Mouse (Mus musculus) midbrain, postnatal 0 days (tissue): Measurements from ENCODE around the gene Tmem151a. TPM values are rescaled to one million over a fixed set of nuclear protein-coding genes. Genes with fewer than 3 reads are reported as not detected.

Source experiments
- ATAC-seq: fragments of 200-750 bp; cut with Nextera tagmentation; 2 replicates; pipeline ENCODE4 v1.8.0; 2017; ENCODE audit warnings: moderate number of reproducible peaks, mild to moderate bottlenecking, moderate TSS enrichment, moderate library complexity; ENCODE audit not compliant: low FRiP score
- DNase-seq: peaks from one replicate; pipeline ENCODE4 v3.0.0-alpha.2; 2015; ENCODE audit warnings: low spot score
- H3K27ac ChIP-seq: fragments of 300-500 bp; sonication (generic); 2 replicates; pipeline ENCODE4 v1.5.1; 2014; ENCODE audit warnings: low read depth, mild to moderate bottlenecking, low read length, mixed read lengths
- H3K27me3 ChIP-seq: fragments of 300-500 bp; sonication (generic); 2 replicates; pipeline ENCODE4 v1.6.1; 2014; ENCODE audit warnings: low read length, control low read depth, mixed read lengths; ENCODE audit not compliant: insufficient read depth
- H3K36me3 ChIP-seq: fragments of 300-500 bp; sonication (generic); 2 replicates; pipeline ENCODE4 v1.6.1; 2014; ENCODE audit warnings: low read length, control low read depth, mixed read lengths; ENCODE audit not compliant: insufficient read depth
- H3K4me1 ChIP-seq: fragments of 300-500 bp; sonication (generic); 2 replicates; pipeline ENCODE4 v1.6.1; 2014; ENCODE audit warnings: mild to moderate bottlenecking, control low read depth, antibody characterized with exemption, low read length, mixed read lengths; ENCODE audit not compliant: insufficient read depth
- H3K4me2 ChIP-seq: fragments of 300-500 bp; sonication (generic); 2 replicates; pipeline ENCODE4 v1.6.1; 2014; ENCODE audit warnings: low read depth, mild to moderate bottlenecking, low read length, mixed read lengths; ENCODE audit not compliant: poor library complexity, severe bottlenecking
- H3K4me3 ChIP-seq: fragments of 300-500 bp; sonication (generic); 2 replicates; pipeline ENCODE4 v1.5.1; 2014; ENCODE audit warnings: low read depth, mild to moderate bottlenecking, low read length, moderate library complexity
- H3K9ac ChIP-seq: fragments of 300-500 bp; sonication (generic); replicated peaks from 2 replicates; pipeline ENCODE4 v1.6.1; 2014; ENCODE audit warnings: mild to moderate bottlenecking, low read length, moderate library complexity, mixed read lengths; ENCODE audit not compliant: poor library complexity, severe bottlenecking
- H3K9me3 ChIP-seq: fragments of 300-500 bp; sonication (generic); 2 replicates; pipeline ENCODE4 v1.6.1; 2016; ENCODE audit warnings: low read length, control low read depth
- CTCF ChIP-seq: IDR thresholded peaks from 2 replicates; pipeline ENCODE4 v1.5.1; 2016; ENCODE audit warnings: antibody characterized with exemption, mild to moderate bottlenecking
- WGBS: fragments of 180-500 bp; shearing (Covaris S2); extraction: QIAGEN DNeasy Blood & Tissue Kit; methylation state at CpG from one replicate; pipeline ENCODE4 v1.1.7; 2014; 5-methylcytosine and 5-hydroxymethylcytosine counted together
- polyA plus RNA-seq: library from polyadenylated mRNA; unstranded; fragments of >200 nt; fragmentation: Nextera tagmentation; extraction: Ambion mirVana; gene quantifications from 2 replicates; pipeline ENCODE4 v1.2.1, GENCODE M21; 2015
- total RNA-seq: library from RNA; depleted of rRNA; stranded (reverse); fragments of >200 nt; gene quantifications from 2 replicates; pipeline ENCODE4 v1.2.3, GENCODE M21; 2014

Gene Tmem151a
- total and polyA plus RNA-seq, 2 experiments from 2014 or later = 64.0 to 64.2 TPM

GRCm38 (mm10) chr19:5039301-5040114 is 45.8 kb downstream of the Tmem151a start:
- WGBS = 10% methylated on average over 41 of the region's 41 CpGs
- peak overlapping the region; percentile 82 for H3K27ac ChIP-seq
- H3K4me3 ChIP-seq = peak overlapping the region; percentile 82
- H3K4me1 ChIP-seq = peaks cover 15% of the 10 kb centered on the region
- TF ChIP-seq CTCF = no peak
- H3K9ac ChIP-seq = peak overlapping the region; percentile 71
- H3K4me2 ChIP-seq = peak overlapping the region; percentile 96
- peak; percentile 16 for DNase-seq
- H3K36me3 ChIP-seq = peaks cover 9% of the 10 kb centered on the region
- ATAC-seq = peak; percentile 55; the same call in 1 of the 2 replicates
- H3K27me3 ChIP-seq = no peaks in the 10 kb centered on the region
- H3K9me3 ChIP-seq = no peaks in the 10 kb centered on the region

GRCm38 (mm10) chr19:5038709-5039156 is 46.6 kb downstream of the Tmem151a start, which contains the start of the genes B4gat1 and AC124502.3:
B4gat1 (plus strand) TSS chr19:5038826.
AC124502.3 (plus strand) TSS chr19:5038891.
- Histone ChIP-seq H3K36me3 (peaks cover 9% of the 10 kb centered on the region), H3K4me2 (peak within 1 kb of the TSS; percentile 96), H3K4me1 (peaks cover 15% of the 10 kb centered on the region), H3K9ac (peak within 1 kb of the TSS; percentile 71), H3K9me3 (no peaks in the 10 kb centered on the region), H3K4me3 (peak within 1 kb of the TSS; percentile 82), H3K27ac (peak within 1 kb of the TSS; percentile 82), H3K27me3 (no peaks in the 10 kb centered on the region)
- peak; percentile 69 for TF ChIP-seq CTCF
- DNase-seq (peak; percentile 97), ATAC-seq (peak; percentile 92)
- WGBS = under 1% methylated on average over 31 of the region's 44 CpGs

DNA sequence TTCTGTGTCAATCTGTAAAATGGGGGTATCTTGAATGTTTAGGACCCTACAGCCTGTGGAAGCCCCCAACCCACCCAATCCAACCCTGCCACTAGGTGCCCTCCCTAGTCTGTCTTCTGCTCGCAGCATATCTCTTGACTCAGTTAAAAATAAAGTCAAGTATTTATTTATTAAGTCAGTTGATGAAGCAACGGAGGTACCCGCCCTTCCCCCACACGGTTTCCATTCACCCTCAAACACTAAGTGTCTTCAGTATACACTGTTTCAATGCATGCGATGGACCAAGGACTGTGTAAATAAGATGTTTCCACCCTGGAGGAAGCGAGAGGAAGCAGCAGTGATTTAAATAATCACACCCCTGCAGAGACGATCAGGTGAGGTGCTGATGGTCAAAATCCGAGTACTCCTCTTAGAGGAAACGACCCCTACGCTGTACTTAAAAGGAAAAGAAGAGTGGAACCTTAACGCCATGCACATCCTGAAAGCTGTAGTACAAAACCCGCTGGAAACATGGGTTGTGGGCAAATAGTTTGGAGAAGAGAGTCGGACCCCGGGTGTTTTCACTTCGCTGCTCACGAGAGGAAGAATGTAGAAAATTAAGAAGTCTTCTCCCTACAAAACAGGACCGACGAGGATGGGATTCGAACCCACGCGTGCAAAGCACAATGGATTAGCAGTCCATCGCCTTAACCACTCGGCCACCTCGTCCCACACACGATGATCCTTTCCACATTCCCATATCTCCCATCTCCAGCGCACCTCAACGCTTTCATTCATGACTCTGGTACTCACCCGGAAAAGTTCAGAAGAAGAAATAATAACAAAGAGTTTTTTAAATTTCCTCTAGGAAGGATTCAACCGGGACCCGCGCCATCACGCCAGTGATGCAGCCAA is 47.4 kb downstream of the Tmem151a start:
- Histone ChIP-seq H3K27ac (peak overlapping the region; percentile 82), H3K4me1 (peaks cover 15% of the 10 kb centered on the region), H3K4me2 (peak overlapping the region; percentile 96), H3K9ac (peak overlapping the region; percentile 71), H3K4me3 (peak overlapping the region; percentile 82), H3K36me3 (peaks cover 5% of the 10 kb centered on the region), H3K9me3 (no peaks in the 10 kb centered on the region), H3K27me3 (no peaks in the 10 kb centered on the region)
- 5% methylated on average over 32 of the region's 32 CpGs for WGBS
- ATAC-seq (peak; percentile 48; the same call in 1 of the 2 replicates), DNase-seq (peak; percentile 86)
- 0 out of 2 replicates have a peak, but pooled peaks have one; percentile 7 for TF ChIP-seq CTCF

GRCm38 (mm10) chr19:5036577-5036976 is 48.8 kb downstream of the Tmem151a start:
- Histone ChIP-seq H3K4me2 (no peak overlapping the region), H3K9ac (no peak overlapping the region), H3K36me3 (peaks cover 4% of the 10 kb centered on the region; the same call in 1 of the 2 replicates), H3K4me3 (no peak overlapping the region), H3K4me1 (peaks cover 11% of the 10 kb centered on the region), H3K27ac (no peak overlapping the region), H3K9me3 (no peaks in the 10 kb centered on the region), H3K27me3 (no peaks in the 10 kb centered on the region)
- no peak for TF ChIP-seq CTCF
- DNase-seq (no peak), ATAC-seq (no peak)
- WGBS = 75% methylated on average over 4 of the region's 4 CpGs

DNA sequence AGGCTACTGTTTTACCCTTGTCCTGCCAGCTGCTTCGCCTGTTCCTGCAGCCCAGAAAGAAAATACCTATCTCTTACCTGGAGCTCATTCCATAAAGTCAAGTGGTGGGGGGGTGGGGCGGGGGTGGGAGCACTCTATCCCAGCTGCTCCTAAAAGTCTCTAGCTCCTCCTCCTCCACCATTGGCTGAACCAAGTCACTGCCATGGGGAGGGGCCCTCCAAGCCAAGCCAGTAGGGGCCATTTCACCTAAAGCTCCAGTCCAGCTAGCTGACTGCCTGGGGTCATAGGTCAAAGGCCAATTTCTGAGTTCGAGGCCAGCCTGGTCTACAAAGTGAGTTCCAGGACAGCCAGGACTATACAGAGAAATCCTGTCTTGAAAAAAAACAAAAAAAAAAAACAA is 52.6 kb downstream of the Tmem151a start:
- no peaks in the 10 kb centered on the region for H3K9me3 ChIP-seq
- H3K4me3 ChIP-seq = no peak overlapping the region

More for the DNA sequence above, 52.6 kb downstream of the Tmem151a start:
- Histone ChIP-seq H3K27me3 (no peaks in the 10 kb centered on the region), H3K36me3 (peaks cover 29% of the 10 kb centered on the region), H3K4me1 (no peaks in the 10 kb centered on the region), H3K4me2 (no peak overlapping the region), H3K27ac (no peak overlapping the region), H3K9ac (no peak overlapping the region)
- no peak for TF ChIP-seq CTCF
- ATAC-seq (no peak), DNase-seq (no peak)
- 85% methylated on average over 3 of the region's 3 CpGs for WGBS
